Mouse (Mus musculus) lung, postnatal 10 days (tissue): ENCODE results near the gene Sec23ip.
A peak's percentile ranks its signal among the peaks of the same experiment; 100 is the strongest.
"Not testable (repeated sequence)": the region's sequence is repeated elsewhere in the genome, so short reads cannot be mapped to it uniquely, and the experiment has no call there.

Experiments used
- DNase-seq: peaks from one replicate; pipeline ENCODE4 v3.0.0; 2021

Gene Sec23ip

GRCm38 (mm10) chr7:128744684-128745485, at the start of gene Sec23ip:
TSS of gene Sec23ip (plus strand) at chr7:128744943.
- peak; percentile 99 for DNase-seq

GRCm38 (mm10) chr7:128699959-128700358, 44.8 kb upstream of the Sec23ip start:
- not testable (repeated sequence) for DNase-seq

GRCm38 (mm10) chr7:128705735-128706134, 39.0 kb upstream of the Sec23ip start:
- DNase-seq: peak; percentile 76

- DNase-seq: peak; percentile 31
These were observed 26.8 kb upstream of the Sec23ip start for GRCm38 (mm10) chr7:128717991-128718390.

GRCm38 (mm10) chr7:128724761-128725160, 20.0 kb upstream of the Sec23ip start:
- peak; percentile 93 for DNase-seq

GRCm38 (mm10) chr7:128725189-128725588, 19.6 kb upstream of the Sec23ip start:
- no peak for DNase-seq

DNA sequence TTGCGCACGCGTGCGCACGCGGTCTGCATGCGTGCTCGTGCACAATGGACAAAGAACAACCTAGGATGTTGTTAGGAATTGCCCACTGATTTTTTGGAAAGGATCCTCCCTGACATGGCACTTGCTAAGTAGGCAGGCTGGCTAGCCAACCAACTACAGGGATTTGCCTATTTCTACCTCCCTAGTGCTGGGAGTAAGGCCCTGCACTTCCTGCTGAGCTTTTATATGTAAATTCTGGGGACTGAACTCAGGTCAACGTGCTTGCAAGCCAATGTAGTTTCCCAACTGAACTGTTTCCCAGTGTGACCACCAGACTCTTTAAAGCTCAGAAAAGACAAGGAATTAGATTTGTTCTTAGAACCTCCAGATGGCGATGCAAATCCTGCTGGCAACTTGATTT, 17.7 kb upstream of the Sec23ip start:
- no peak for DNase-seq

DNA sequence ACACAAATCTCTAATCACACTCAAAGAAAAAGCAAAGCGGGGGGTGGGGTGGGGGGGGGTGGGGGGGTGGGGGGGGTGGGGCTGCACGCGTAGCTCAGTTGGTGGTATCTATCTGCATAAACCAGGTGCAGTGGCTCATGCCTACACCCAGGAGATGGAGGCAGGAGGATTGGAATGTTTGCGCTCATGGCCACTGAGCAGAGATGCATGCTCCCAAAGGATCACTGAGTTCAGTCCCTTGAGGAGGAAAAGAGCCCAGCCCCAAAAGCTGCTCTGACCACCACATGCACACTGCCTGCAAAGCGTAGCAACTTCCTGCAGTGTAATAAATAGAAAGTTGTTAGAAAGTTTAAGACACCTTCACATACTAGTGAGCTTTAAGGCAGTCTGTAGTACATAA, 17.0 kb upstream of the Sec23ip start:
- no peak for DNase-seq

DNA sequence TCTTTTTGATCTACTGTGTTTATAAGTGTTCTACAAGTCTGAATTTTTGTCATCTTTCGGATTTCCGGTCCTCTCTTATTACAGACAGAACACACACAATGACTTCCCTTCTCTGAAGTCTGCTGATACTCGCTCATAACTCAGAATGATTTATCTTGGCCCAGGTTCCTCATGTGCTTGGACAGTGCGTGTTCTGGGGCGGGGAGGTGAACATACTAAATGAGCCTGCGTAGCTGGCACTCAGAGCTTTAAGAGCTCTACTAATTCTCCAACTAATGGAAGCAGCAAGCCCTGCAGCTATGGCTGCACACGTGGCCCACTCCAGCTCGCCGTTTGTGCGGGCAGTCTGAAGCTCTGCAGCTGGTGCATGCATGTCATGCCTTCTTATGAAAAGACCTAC, 16.0 kb upstream of the Sec23ip start:
- DNase-seq: no peak

- no peak for DNase-seq
These were observed 13.2 kb upstream of the Sec23ip start for GRCm38 (mm10) chr7:128731585-128731984.

- DNase-seq: no peak
These were observed 6.7 kb upstream of the Sec23ip start for GRCm38 (mm10) chr7:128738041-128738440.

GRCm38 (mm10) chr7:128739116-128739461, 5.7 kb upstream of the Sec23ip start:
- DNase-seq: no peak

DNA sequence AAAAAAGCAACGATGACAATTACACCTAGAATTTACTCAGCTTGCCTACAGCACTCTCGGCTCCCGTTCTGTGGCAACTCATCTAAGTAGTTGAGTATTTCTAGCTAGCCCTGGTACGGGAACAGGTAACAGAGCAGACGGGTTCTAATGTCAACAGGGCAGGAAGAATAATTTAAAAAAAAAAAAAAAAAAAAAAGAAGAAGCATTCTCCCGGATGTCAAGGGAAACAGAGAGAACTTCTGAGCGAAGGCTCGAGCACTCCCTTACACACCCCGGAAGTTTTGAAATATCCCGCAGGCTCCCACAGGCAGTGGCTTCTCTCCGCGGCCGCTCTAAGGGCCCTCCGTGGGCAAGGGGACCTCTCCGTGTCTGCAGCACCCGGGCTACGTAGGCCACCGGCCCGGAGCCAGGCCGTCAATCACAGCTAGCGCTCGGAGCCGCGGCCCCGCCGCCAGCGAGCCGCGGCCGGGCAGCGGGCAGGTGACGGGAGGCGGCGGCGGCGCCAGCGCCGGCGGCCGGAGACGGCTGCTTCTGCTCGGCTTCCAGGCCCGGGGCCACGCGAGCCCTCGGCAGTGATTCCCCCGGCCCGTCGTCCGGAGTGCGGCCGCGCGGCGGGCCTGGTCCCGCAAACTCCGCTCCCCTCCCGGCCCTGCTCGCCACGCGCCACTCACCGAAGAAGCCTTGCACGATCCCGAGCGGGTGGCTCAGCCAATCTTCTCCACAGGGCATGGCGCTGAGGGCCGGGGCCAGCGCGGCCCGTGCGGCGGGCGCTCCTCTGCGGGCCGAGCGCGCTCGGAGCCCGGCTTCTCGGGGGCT, 5.1 kb upstream of the Sec23ip start:
- DNase-seq: peak; percentile 65

- peak; percentile 99 for DNase-seq
These were observed 4.4 kb upstream of the Sec23ip start, which contains the start of gene Mcmbp for GRCm38 (mm10) chr7:128740334-128740733. TSS of gene Mcmbp (minus strand) at chr7:128740495.

DNA sequence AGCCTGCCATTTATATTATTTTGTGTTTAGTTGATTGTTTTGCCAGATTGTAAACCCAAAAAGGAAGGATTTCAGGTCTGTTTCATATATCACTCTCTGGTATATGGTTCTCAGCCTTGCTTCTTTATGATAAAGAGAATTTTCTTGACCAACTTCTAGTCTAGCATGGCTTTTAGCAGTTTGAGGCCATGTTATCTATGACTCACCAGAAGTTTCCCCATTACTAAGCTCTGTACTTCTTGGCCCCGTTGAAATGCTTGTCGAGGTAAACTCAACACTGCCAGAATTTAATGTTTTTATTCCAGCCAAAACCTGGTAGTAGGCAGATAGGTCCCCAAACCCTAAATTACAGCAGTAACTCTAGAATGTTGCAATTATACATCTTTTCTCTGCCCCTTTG, 845 bp upstream of the Sec23ip start:
- DNase-seq: no peak

DNA sequence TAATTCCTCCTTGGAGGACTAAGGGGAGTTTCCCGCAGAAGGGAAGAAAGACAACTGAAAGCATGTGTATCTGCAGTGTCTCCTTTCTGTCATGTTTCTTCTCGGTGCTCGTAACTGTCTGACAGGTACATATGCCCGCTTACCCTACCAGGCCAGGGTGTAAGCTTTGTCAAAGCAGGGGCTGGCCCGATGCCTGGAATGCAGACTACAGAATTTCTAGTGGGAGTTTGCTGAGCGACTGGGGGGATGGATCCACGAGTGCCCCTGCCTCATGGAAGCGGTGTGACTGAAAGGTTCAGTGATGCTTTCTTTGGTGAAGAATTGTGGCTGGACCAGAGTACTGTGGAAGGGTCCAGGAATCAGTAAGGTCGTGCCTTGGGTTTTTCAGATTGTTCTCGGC, 1.4 kb downstream of the Sec23ip start:
- peak; percentile 16 for DNase-seq

GRCm38 (mm10) chr7:128748758-128749157, 4.0 kb downstream of the Sec23ip start:
- peak; percentile 88 for DNase-seq

DNA sequence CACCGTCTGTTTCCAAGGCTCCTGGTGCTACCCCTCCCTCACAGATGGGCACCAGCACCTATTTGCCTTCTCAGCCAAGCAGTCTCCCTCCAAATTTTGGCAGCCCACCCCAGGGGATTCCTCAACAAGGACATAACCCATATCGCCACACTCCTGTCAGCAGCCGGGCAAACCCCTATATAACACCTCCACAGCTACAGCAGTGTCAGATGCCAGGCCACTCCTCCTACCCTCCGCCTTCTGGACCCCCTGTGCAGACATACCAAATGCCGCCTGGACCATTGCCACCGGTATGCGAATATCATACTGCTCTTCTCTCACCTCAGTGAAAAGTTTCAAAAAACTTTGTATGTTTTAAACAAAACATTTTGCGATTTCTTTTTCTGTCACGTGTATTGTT, 5.6 kb downstream of the Sec23ip start:
- no peak for DNase-seq

- DNase-seq: no peak
These were observed 7.3 kb downstream of the Sec23ip start for GRCm38 (mm10) chr7:128752012-128752411.

GRCm38 (mm10) chr7:128755396-128755795, 10.7 kb downstream of the Sec23ip start:
- no peak for DNase-seq

- DNase-seq: no peak
These were observed 14.2 kb downstream of the Sec23ip start for GRCm38 (mm10) chr7:128758948-128759347.

DNA sequence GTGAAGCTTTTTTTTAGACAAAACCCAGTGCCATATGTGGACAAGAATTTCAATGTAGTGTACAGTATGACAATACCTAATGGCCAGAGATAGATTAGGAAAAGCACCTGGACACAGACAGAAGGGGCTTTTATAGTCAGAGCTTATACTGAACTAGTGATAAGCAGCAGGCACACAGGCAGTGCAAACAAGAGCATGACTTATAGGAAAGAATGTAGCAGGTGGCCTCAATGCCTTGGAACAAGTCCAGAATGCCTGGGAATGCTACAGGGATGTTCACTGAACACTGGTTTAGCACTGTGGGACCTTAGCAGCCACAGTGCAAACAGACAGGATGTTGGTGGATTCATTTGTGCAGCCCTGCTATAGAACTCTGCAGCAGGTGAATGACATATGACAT, 22.0 kb downstream of the Sec23ip start:
- DNase-seq: no peak

DNA sequence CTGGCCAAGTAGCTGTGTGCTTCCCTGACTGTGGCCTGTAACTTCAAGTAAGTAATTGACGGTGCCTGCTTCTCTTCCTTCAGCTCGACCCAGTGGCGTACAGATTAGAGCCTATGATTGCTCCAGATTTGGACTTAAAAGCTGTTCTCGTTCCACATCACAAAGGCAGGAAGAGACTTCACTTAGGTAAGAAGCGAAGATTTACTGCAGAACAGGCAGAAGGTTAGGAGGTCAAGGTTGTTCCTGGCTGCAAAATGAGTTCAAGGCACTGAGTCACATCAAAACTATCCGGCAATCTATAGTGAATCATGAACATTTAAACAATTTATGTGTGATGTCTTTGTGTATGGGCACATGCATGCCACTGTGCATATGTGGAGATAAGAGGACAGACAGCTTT, 32.5 kb downstream of the Sec23ip start:
- DNase-seq: no peak

DNA sequence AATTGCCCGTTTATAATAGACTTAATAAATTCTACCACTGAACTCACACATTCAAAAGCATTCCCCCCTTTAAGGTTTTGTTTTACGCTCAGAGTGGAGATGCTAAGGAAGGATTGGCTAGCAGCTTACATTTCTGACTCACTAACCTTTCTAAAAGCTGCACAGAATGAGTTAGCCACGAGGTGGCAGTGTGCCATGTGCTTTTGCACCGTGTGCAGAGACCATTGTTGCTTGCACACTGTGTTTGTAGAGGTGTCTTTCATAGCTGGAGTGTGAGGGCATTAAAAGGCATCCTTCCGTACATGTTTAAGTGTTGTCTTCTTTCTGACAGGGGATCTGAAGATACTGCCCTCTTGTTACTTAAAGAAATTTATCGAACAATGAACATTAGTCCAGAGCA, 34.6 kb downstream of the Sec23ip start:
- peak; percentile 56 for DNase-seq
